Comparison of ENCODE assay signal across 13 mouse cellular contexts in the genomic region with DNA sequence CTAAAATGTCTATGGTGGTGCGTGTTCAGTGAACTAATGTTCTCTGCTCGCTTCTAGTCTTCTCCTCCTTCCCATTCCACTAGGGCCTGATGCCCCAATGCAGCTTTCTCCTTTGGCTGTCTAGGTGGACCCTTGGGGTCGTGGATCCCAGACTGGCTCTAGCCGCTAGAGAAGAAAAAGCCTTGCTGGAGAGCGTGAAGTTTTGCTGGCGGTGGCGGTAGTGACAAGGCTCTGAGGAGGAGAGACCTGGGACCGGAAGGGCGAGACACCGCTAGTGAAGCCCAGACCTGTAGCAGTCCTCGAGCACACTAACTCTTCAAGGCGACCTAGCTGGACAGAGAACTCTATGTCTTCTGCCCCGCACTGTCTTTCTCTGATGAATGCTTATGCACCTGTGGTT. TPM values are rescaled to one million over a fixed set of nuclear protein-coding genes. Genes with fewer than 3 reads are reported as not detected.
DNase-seq lines count a peak whose midpoint lies in the region; ATAC-seq and TF ChIP-seq lines count a peak whose summit lies in the region.
"Had no signal": no experiment of that assay in that cellular context is flagged by ENCODE, and none has a peak within 500 bp of the region (broad histone marks: within the 10 kb centered on the region; RNA-seq: fewer than 3 reads in every experiment).

No protein-coding gene starts in this region.

- H3K9me3 ChIP-seq in ES-Bruce4 (replicated peaks; ENCODE audit: control insufficient read depth, insufficient read depth, low read length, poor library complexity, severe bottlenecking), result no peaks in the 10 kb centered on the region
- no peaks in the 10 kb centered on the region for H3K9me3 ChIP-seq in forebrain, embryonic 16.5 days (ENCODE audit: control insufficient read depth, low read length)
- H3K9me3 ChIP-seq in midbrain, embryonic 13.5 days, result no peaks in the 10 kb centered on the region
- H3K9me3 ChIP-seq: embryonic facial prominence, embryonic 15.5 days; limb, embryonic 12.5 days had no signal

- no peak overlapping the region for H3K9ac ChIP-seq in ES-Bruce4 (ENCODE audit: low read depth, poor library complexity, severe bottlenecking)
- no peak overlapping the region for H3K9ac ChIP-seq in forebrain, embryonic 16.5 days (replicated peaks; ENCODE audit: low read depth, low read length)
- H3K9ac ChIP-seq in midbrain, embryonic 13.5 days (replicated peaks), result peak overlapping the region; percentile 62
- no peak overlapping the region for H3K9ac ChIP-seq in heart, adult 2 months (ENCODE audit: low read depth, low read length)
- H3K9ac ChIP-seq: embryonic facial prominence, embryonic 15.5 days; limb, embryonic 12.5 days had no signal

- peak overlapping the region; percentile 8 for H3K4me3 ChIP-seq in ES-Bruce4 (ENCODE audit: low read depth, low read length)
- 0 out of 2 replicates have a peak overlapping the region, but pooled peaks have one; percentile 6 for H3K4me3 ChIP-seq in forebrain, embryonic 16.5 days (replicated peaks; ENCODE audit: low read length)
- peak overlapping the region; percentile 39 for H3K4me3 ChIP-seq in midbrain, embryonic 13.5 days (replicated peaks)
- H3K4me3 ChIP-seq in heart, adult 2 months, result no peak overlapping the region
- H3K4me3 ChIP-seq: embryonic facial prominence, embryonic 15.5 days; limb, embryonic 12.5 days had no signal

- H3K4me1 ChIP-seq in ES-Bruce4 (ENCODE audit: control insufficient read depth, insufficient read depth, low read length), result peaks cover 1% of the 10 kb centered on the region
- peaks cover 35% of the 10 kb centered on the region for H3K4me1 ChIP-seq in forebrain, embryonic 16.5 days (replicated peaks; ENCODE audit: control insufficient read depth, insufficient read depth, low read length)
- H3K4me1 ChIP-seq in midbrain, embryonic 13.5 days (replicated peaks), result peaks cover 69% of the 10 kb centered on the region
- peaks cover 2% of the 10 kb centered on the region for H3K4me1 ChIP-seq in heart, adult 2 months (ENCODE audit: control insufficient read depth, insufficient read depth, low read length)

- H3K79me2 ChIP-seq in heart, adult 2 months (replicated peaks; ENCODE audit: control insufficient read depth, insufficient read depth, low read length), result no peaks in the 10 kb centered on the region

- peaks cover 20% of the 10 kb centered on the region for H3K27me3 ChIP-seq in ES-Bruce4 (ENCODE audit: control insufficient read depth, insufficient read depth, low read length, poor library complexity, severe bottlenecking)
- H3K27me3 ChIP-seq in forebrain, embryonic 16.5 days (replicated peaks; ENCODE audit: control insufficient read depth, insufficient read depth, low read length), result peaks cover 55% of the 10 kb centered on the region
- peaks cover 81% of the 10 kb centered on the region for H3K27me3 ChIP-seq in midbrain, embryonic 13.5 days
- H3K27me3 ChIP-seq in heart, adult 2 months (ENCODE audit: control insufficient read depth, insufficient read depth, low read length), result peaks cover 38% of the 10 kb centered on the region

- DNase-seq in R1 (ENCODE audit: low read depth, low spot score), result peak; percentile 23
- DNase-seq in frontal cortex, adult 2 months (ENCODE audit: extremely low spot score in 1 of 2, low spot score in 1 of 2), result no peak
- DNase-seq in thymus, postnatal 4 days, result no peak
- no peak for DNase-seq in heart, adult 2 months
- DNase-seq: lung, postnatal 14 days; spleen, adult 18-20 months; thymus, postnatal 25 days had no signal

- 5% methylated on average over 13 of the region's 13 CpGs for WGBS in forebrain, embryonic 16.5 days
- 2% methylated on average over 13 of the region's 13 CpGs for WGBS in midbrain, embryonic 13.5 days
- 6% methylated on average over 13 of the region's 13 CpGs for WGBS in heart, adult 2 months

- TF ChIP-seq POLR2A in ES-Bruce4 (IDR thresholded peaks at IDR 0.05; ENCODE audit: insufficient read depth, low read length), result no peak
- no peak for TF ChIP-seq POLR2A in heart, adult 2 months (IDR thresholded peaks at IDR 0.05; ENCODE audit: insufficient read depth, low read depth, low read length)

- no peaks in the 10 kb centered on the region for H3K36me3 ChIP-seq in ES-Bruce4 (ENCODE audit: control insufficient read depth, insufficient read depth, low read length, poor library complexity, severe bottlenecking)
- no peaks in the 10 kb centered on the region for H3K36me3 ChIP-seq in forebrain, embryonic 16.5 days (ENCODE audit: control insufficient read depth, insufficient read depth)
- H3K36me3 ChIP-seq in midbrain, embryonic 13.5 days, result no peaks in the 10 kb centered on the region
- no peaks in the 10 kb centered on the region for H3K36me3 ChIP-seq in heart, adult 2 months (ENCODE audit: control insufficient read depth, insufficient read depth, low read length)
- H3K36me3 ChIP-seq: embryonic facial prominence, embryonic 15.5 days; G1E; limb, embryonic 12.5 days had no signal

- no peak for TF ChIP-seq EP300 in ES-Bruce4 (IDR thresholded peaks at IDR 0.05; ENCODE audit: insufficient read depth, low read depth, low read length)
- TF ChIP-seq EP300 in heart, adult 2 months (IDR thresholded peaks at IDR 0.05; ENCODE audit: insufficient read depth, low read depth, low read length), result no peak

- no peak for TF ChIP-seq CTCF in ES-Bruce4 (IDR thresholded peaks at IDR 0.05; ENCODE audit: low read depth, low read length)
- TF ChIP-seq CTCF in heart, adult 2 months (IDR thresholded peaks at IDR 0.05), result no peak

- no peak overlapping the region for H3K27ac ChIP-seq in ES-Bruce4 (ENCODE audit: insufficient read depth, low read length)
- no peak overlapping the region for H3K27ac ChIP-seq in forebrain, embryonic 16.5 days (ENCODE audit: low read length)
- H3K27ac ChIP-seq in midbrain, embryonic 13.5 days, result peak overlapping the region; percentile 91
- no peak overlapping the region for H3K27ac ChIP-seq in heart, adult 2 months
- H3K27ac ChIP-seq: embryonic facial prominence, embryonic 15.5 days; limb, embryonic 12.5 days had no signal

- no peak overlapping the region for H3K4me2 ChIP-seq in forebrain, embryonic 16.5 days (ENCODE audit: low read length)
- H3K4me2 ChIP-seq in midbrain, embryonic 13.5 days (replicated peaks), result peak overlapping the region; percentile 54
- H3K4me2 ChIP-seq: embryonic facial prominence, embryonic 15.5 days; limb, embryonic 12.5 days had no signal

- intact Hi-C loops in heart, adult 2 months (cut with DNase I), result loop anchor here (10.0 kb wide), 1 partner anchor 349 kb away; no protein-coding TSS in a partner anchor

- ATAC-seq in forebrain, embryonic 16.5 days, result no peak
- no peak for ATAC-seq in midbrain, embryonic 13.5 days

RNA-seq across cellular contexts. Expression of a gene that starts 19.4 kb away (rescaled TPM):
- polyA plus RNA-seq in ES-Bruce4 (2011; ENCODE audit: insufficient read depth, insufficient read length, low read depth, missing spikeins), result 16.6 and 17.9 TPM in 2 replicates
- polyA plus RNA-seq in forebrain, embryonic 16.5 days (2015; fragmentation: Nextera tagmentation; extraction: Ambion mirVana), result 23.6 and 29.6 TPM in 2 replicates
- polyA plus RNA-seq in midbrain, embryonic 13.5 days (2015; fragmentation: Nextera tagmentation; extraction: Ambion mirVana), result 33.5 and 34.9 TPM in 2 replicates
- polyA plus RNA-seq in frontal cortex, adult 2 months (2012; rRNA removed), result 15.6 and 19.7 TPM in 2 replicates
- total RNA-seq in heart, adult 2 months (2021), result 100 to 1,000 TPM in 1 of 2 experiments, 10 to 100 TPM in 1; 97.9 to 124 TPM
- 16.2 and 29.1 TPM in 2 replicates for polyA plus RNA-seq in heart, adult 2 months (2012; rRNA removed)
